Comparison of ENCODE assay signal across 11 mouse cellular contexts in genomic region chr15:27789325-27789724, GRCm38 (mm10).
DNase-seq lines count a peak whose midpoint lies in the region; ATAC-seq and TF ChIP-seq lines count a peak whose summit lies in the region.
"Had no signal": no experiment of that assay in that cellular context is flagged by ENCODE, and none has a peak within 500 bp of the region (broad histone marks: within the 10 kb centered on the region; RNA-seq: fewer than 3 reads in every experiment).

No protein-coding gene starts in this region.

- no peak overlapping the region for H3K4me3 ChIP-seq in heart, embryonic 16.5 days (ENCODE audit: low read length)
- no peak overlapping the region for H3K4me3 ChIP-seq in forebrain, embryonic 12.5 days (replicated peaks)
- H3K4me3 ChIP-seq in limb, embryonic 12.5 days (replicated peaks) = peak overlapping the region; percentile 64; the same call in 1 of the 2 replicates
- H3K4me3 ChIP-seq: liver, embryonic 13.5 days had no signal

- no peak overlapping the region for H3K4me2 ChIP-seq in heart, embryonic 16.5 days (ENCODE audit: low read depth, low read length)
- H3K4me2 ChIP-seq in forebrain, embryonic 12.5 days = no peak overlapping the region
- H3K4me2 ChIP-seq in limb, embryonic 12.5 days = peak overlapping the region; percentile 68
- H3K4me2 ChIP-seq: liver, embryonic 13.5 days had no signal

- H3K27me3 ChIP-seq in heart, embryonic 16.5 days (ENCODE audit: control insufficient read depth, insufficient read depth, low read length) = no peaks in the 10 kb centered on the region
- no peaks in the 10 kb centered on the region for H3K27me3 ChIP-seq in forebrain, embryonic 12.5 days
- H3K27me3 ChIP-seq in limb, embryonic 12.5 days = no peaks in the 10 kb centered on the region
- H3K27me3 ChIP-seq: liver, embryonic 13.5 days had no signal

- no peak for DNase-seq in heart, adult 8-10 months (ENCODE audit: low spot score)
- DNase-seq in brain, embryonic 14.5 days (ENCODE audit: low read depth) = peak; percentile 75
- no peak for DNase-seq in retina, postnatal 1 day
- DNase-seq in right cerebral cortex, adult 18-20 months = no peak
- no peak for DNase-seq in lung, postnatal 10 days
- DNase-seq: embryo, embryonic 11 days; gastrocnemius, postnatal 25 days; liver, embryonic 13.5 days had no signal

- no peaks in the 10 kb centered on the region for H3K36me3 ChIP-seq in heart, embryonic 16.5 days (ENCODE audit: control insufficient read depth, insufficient read depth)
- H3K36me3 ChIP-seq in forebrain, embryonic 12.5 days (replicated peaks) = no peaks in the 10 kb centered on the region
- H3K36me3 ChIP-seq in limb, embryonic 12.5 days = no peaks in the 10 kb centered on the region
- H3K36me3 ChIP-seq: liver, embryonic 13.5 days had no signal

- no peak overlapping the region for H3K9ac ChIP-seq in heart, embryonic 16.5 days (ENCODE audit: low read length)
- no peak overlapping the region for H3K9ac ChIP-seq in forebrain, embryonic 12.5 days
- 0 out of 2 replicates have a peak overlapping the region, but pooled peaks have one; percentile 31 for H3K9ac ChIP-seq in limb, embryonic 12.5 days (replicated peaks)
- H3K9ac ChIP-seq: liver, embryonic 13.5 days had no signal

- WGBS in heart, embryonic 16.5 days = 71% methylated on average over 3 of the region's 3 CpGs
- WGBS in forebrain, embryonic 12.5 days = 62% methylated on average over 3 of the region's 3 CpGs
- WGBS in limb, embryonic 12.5 days = 16% methylated on average over 3 of the region's 3 CpGs

- ATAC-seq in heart, embryonic 16.5 days (replicated peaks; ENCODE audit: extremely low read depth, insufficient read depth, low FRiP score) = no peak
- ATAC-seq in forebrain, embryonic 12.5 days (ENCODE audit: low FRiP score) = no peak
- no peak for ATAC-seq in limb, embryonic 12.5 days (ENCODE audit: insufficient number of reproducible peaks, insufficient read depth, low FRiP score, low TSS enrichment, low read depth)

- peak overlapping the region; percentile 89 for H3K27ac ChIP-seq in heart, embryonic 16.5 days (ENCODE audit: low read length)
- H3K27ac ChIP-seq in forebrain, embryonic 12.5 days = peak overlapping the region; percentile 86
- peak overlapping the region; percentile 97 for H3K27ac ChIP-seq in limb, embryonic 12.5 days
- H3K27ac ChIP-seq: liver, embryonic 13.5 days had no signal

- H3K4me1 ChIP-seq in heart, embryonic 16.5 days (ENCODE audit: control insufficient read depth, insufficient read depth, low read length) = peaks cover 73% of the 10 kb centered on the region
- H3K4me1 ChIP-seq in forebrain, embryonic 12.5 days = peaks cover 83% of the 10 kb centered on the region
- H3K4me1 ChIP-seq in limb, embryonic 12.5 days (replicated peaks) = peaks cover 88% of the 10 kb centered on the region

- TF ChIP-seq CTCF in brain, embryonic 14.5 days (IDR thresholded peaks at IDR 0.05; ENCODE audit: borderline replicate concordance, extremely low read depth, insufficient read depth, insufficient read length) = no peak

- no peaks in the 10 kb centered on the region for H3K9me3 ChIP-seq in heart, embryonic 16.5 days (replicated peaks; ENCODE audit: control insufficient read depth, low read length)
- H3K9me3 ChIP-seq in forebrain, embryonic 12.5 days = no peaks in the 10 kb centered on the region
- no peaks in the 10 kb centered on the region for H3K9me3 ChIP-seq in limb, embryonic 12.5 days
- H3K9me3 ChIP-seq: liver, embryonic 13.5 days had no signal

- no peak for TF ChIP-seq POLR2A in brain, embryonic 14.5 days (IDR thresholded peaks at IDR 0.05; ENCODE audit: borderline replicate concordance, extremely low read depth, insufficient read depth, insufficient read length, poor library complexity, severe bottlenecking)
